Mouse (Mus musculus) neural tube, embryonic 13.5 days (tissue): ENCODE data around the gene Got2. TPM values are rescaled to one million over a fixed set of nuclear protein-coding genes. Genes with fewer than 3 reads are reported as not detected.

Experiments
- polyA plus RNA-seq: library from polyadenylated mRNA; unstranded; fragments of >200 nt; fragmentation: Nextera tagmentation; extraction: Ambion mirVana; gene quantifications from 2 replicates; pipeline ENCODE4 v1.2.1, GENCODE M21; 2015

Gene Got2
- polyA plus RNA-seq, 1 experiment from 2014 or later, result 201 TPM

Other genes starting within 250 kb of the Got2 start
- 244 and 275 TPM in 2 replicates for gene Ndrg4, start 211.6 kb downstream of the Got2 start, polyA plus RNA-seq
- 20.1 and 24.3 TPM in 2 replicates for gene Setd6, start 172.7 kb downstream of the Got2 start, polyA plus RNA-seq
- 42.9 and 43.9 TPM in 2 replicates for gene Cnot1, start 81.1 kb downstream of the Got2 start, polyA plus RNA-seq
- 284 and 330 TPM in 2 replicates for gene Sap18b, start 63.2 kb downstream of the Got2 start, polyA plus RNA-seq
- gene Slc38a7, start 35.0 kb downstream of the Got2 start, polyA plus RNA-seq, result 22.0 and 22.5 TPM in 2 replicates